Mouse (Mus musculus): ENCODE results near the gene Sf1.

DNA sequence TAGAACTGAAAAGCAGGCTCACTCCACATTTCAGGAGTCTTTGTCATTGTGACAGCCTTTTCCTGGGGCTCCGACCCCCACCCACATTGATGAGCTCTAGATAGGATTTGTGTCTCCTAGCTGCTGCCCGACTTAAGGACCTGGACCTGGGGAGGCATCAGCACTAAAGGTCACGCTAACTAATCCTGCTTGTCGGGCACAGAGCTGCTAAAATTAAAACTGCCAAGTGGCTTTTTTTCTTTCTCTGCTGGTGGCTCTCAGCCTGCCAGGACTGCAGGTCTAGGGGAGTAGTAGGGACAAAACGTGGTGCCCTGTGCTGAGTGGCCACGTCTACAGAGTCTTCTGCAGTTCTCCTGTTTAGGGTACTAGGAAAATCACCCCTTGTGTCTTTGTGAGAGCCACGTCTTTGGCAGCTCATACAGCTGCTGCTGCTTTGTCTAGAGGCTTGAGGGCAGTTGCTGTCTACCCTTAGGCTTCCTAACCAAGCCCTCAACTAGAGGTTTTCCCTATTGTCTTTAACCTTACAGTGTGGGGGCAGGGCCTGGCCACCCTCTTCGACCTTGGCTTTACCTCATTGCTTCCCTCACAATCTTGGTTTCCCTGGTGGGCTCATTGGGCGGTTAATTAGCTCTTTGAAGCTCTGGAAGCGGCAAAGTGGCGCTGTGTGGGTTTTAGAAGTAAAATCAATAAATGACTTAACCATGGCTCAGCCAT is 14.0 kb downstream of the Sf1 start:
- TF ChIP-seq CTCF (conservative IDR thresholded peaks at IDR 0.05; ENCODE audit: low read length) (no peak), POU5F1 (IDR thresholded peaks at IDR 0.05; ENCODE audit: borderline replicate concordance, low read length) (no peak), NANOG (IDR thresholded peaks at IDR 0.05; ENCODE audit: borderline replicate concordance, low read length) (no peak)
